Mouse (Mus musculus) fibroblast of lung, adult 2 months (primary cell): ENCODE results near the gene Spsb2.
"Not testable (repeated sequence)": the region's sequence is repeated elsewhere in the genome, so short reads cannot be mapped to it uniquely, and the experiment has no call there.

Source experiments
- DNase-seq: peaks from one replicate; pipeline ENCODE4 v3.0.0-alpha.2; 2011; ENCODE audit warnings: low read depth

The Spsb2 gene

DNA sequence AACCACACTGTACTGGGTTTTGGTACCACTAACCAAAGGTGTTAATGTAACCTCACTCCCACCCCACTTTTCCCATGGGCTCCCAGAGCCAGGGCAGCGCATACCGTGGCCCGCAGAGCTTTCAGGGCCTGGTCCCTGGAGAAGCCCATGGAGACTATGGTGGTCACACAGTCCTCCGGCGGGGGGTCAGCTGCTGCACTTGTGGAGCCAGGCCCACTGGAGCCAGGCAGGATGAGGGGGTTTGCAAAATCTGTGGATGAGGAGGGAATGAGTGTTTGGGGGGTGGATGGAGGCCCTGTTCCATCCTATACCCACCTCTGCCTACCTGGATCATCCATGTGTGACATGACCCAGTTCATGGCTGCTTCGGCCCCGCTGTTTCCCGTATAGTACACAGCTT, 9.1 kb downstream of the Spsb2 start:
- no peak for DNase-seq

DNA sequence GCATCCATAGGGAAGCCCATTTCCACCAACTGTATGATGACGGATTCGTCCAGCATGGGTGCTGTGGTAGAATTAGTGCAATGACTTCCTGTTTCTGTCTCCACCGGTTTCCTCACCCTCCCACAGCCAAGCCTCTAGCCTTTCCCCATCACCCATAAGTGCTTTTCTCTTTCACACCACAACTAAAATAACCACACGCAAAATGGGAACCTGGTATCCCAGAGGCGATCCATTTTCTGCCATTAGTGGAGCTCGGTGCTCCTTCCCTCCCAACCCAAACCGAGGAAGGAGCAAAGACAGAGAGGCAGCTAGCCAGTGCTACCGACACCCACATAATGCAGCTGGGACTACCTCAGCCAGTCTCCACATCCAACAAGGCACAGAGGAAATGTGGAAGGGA, 9.5 kb downstream of the Spsb2 start:
- no peak for DNase-seq

DNA sequence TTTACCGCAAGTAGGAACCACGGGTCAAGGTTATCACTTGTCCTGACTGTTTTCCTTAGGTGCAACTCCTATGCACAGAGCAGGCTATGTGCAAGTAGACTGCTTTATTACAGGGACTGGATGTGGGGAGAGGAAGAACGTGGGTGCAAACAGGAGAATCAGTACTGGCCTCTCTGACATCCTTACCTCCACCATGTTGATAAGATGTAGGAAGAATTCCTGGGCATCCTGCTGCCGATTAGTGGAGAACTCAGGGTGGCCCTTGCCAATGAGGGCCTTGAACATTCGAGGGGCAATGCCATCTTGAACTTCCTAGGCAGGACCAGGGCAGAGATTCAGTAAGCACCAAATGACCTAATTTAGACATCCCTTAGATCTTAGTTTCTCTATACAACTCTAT, 12.4 kb downstream of the Spsb2 start:
- no peak for DNase-seq

DNA sequence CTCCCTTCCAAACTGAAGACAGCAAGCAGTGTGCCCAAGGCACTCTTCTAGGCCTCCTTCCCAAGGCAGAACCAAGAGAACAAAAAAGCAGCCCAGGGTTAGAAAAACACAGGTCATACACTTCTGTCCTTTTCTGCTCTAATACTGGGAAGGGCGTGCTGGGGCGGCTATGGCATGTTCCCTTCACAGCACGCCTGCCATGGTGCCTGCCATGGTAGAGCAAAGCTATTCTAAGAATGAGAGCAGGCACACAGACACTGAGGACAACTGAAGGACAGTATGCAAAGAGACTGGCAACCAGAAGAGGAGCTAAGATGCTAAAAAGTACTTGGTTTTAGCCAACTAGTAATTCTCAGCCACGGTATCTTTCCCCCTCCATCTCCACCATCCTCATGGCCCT, 13.6 kb downstream of the Spsb2 start:
- no peak for DNase-seq

DNA sequence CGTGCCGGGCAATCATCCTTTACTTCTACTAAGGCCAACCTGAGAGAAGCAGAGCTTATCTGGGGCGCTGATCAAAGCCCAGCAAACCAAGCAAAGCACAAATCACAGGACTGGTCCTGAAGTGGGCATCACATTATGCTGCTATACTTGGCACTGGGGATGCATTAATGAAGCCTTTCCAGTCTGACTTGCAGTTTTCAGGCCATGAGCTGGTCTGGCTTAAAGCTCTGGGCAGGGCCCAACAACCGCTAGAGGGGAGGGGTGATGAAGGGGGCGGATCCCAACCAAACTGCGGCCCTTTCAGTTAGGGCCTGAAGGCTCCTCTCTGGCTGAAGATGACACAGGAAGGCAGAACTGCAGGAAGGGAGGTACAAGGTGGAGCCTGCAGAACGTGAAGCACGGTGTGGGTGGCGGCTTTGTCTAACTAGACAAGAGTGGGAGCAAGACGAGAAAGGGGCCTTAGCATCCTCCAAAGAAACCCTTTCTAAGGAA, 19.7 kb downstream of the Spsb2 start:
- no peak for DNase-seq

DNA sequence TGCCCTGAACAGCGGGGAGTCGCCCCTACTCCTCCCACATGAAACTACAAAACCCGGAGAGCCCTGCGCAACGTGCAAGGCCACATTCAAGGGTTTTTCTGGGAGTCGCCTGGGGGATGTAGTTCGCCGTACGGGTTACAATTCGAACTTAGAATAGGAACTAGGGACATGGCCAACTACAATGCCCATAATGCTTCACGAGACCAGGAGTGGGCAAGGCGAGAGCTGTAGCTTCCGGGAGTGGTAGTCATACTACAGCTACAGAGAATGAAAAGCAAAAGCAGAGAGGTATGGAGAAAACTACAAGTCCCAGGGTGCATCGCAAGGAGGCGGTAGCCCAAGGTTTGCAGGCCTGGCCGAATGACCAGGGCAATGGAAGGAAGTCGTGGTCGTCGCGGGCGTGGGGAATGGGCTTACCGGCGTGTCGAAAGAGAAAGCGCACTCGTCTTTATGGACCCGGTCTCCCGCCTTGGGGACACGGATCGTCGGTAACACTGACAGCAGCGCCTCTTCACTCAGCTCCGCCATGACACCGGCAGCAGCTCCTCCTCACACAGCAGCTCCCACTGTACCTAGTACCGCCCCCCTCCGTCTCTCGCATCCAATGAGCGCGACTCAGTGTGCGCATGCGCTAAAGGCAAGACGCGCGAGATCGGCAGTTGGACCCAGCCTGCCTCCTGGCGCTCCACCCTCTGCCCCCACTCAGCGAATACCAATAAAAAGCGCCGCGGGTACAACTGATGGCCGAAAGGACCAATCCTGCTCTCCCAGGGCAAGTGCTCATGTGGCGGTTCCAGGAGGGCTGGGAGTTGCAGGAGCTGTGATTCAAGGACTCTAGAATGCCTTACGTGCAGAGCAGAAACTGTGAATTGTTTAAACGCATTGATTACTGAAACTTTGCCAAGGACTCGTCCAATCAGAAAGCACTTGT, 20.7 kb downstream of the Spsb2 start, which contains the start of the genes Usp5 and Cdca3:
Usp5 (minus strand) TSS at position 617 of the 931 bp plus-strand sequence.
Cdca3 (plus strand) TSS at position 680 of the 931 bp plus-strand sequence.
- peak; percentile 100 for DNase-seq

DNA sequence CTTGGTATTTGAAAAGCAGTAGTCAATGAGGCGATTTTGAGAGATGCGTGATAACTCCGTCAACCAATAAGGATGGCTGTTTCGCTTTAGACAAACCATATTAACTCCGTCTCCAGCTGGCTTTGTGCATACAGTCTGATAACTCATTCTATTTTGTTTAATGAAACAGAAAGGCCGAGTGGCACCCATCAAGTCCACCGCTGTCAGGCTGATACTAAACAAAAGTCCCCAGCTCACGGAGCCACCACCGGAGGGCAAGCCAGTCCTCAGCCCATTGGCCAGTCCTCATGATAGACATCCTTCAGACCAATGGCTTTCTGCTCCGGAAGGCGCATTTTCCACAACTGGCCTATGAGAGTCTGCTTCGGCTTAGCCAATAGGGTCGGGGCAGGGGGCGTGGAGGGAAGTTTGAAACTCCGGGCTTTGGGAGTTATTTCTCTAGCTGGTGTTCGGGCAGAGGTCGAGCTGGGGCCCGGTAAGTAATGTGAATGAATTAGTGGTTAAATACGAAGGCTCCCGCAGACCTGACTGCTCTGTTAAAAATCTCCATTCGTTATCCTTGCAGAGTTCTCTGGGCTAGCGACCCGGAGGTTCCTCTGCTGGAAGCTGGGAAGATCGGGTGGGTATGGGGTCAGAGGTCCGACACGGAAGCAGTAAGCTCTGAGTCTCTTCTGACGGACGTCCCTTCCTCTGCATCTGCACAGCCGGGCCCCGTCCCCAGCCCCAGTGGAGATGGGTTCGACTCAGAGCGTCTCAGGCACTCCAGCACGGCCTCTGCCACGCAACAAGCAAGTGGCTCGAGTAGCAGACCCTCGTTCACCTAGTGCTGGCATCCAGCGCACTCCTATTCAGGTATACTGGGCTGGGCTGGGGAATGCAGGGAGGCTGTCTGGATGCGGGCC, 21.6 kb downstream of the Spsb2 start:
- peak; percentile 95 for DNase-seq

DNA sequence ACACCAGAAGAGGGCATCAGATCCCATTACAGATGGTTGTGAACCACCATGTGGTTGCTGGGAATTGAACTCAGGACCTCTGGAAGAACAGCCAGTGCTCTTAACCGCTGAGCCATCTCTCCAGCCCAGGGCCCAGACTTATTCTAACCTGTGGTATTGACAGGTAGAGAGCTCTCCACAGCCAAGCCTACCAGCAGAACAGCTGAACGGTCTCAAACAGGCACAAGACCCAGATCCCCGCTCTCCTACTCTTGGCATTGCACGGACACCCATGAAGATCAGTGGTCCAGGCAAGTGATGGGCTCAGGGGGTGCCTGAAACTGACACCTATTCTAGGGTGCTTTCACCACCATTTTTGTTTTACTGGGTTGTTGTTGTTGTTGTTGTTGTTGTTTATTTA, 22.7 kb downstream of the Spsb2 start:
- DNase-seq: not testable (repeated sequence)

DNA sequence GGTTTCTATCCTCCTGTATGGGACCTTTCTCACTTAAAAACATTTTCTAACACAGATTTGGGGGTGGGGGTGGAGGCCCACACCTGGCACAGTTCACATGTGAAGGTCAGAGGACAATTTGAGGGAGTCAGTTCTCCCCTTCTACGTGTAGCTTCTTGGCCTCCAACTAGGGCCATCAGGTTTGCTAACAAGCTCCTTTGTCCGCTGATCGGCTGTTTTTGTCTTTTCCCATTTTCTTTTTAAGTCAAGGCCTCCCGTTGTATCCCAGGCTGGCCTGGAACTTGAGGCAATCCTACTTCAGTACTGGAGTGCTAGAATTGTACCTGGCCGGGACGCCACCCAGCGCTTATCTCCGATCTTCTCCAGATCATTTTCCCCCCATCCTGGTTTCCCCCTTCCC, 23.2 kb downstream of the Spsb2 start:
- DNase-seq: no peak

DNA sequence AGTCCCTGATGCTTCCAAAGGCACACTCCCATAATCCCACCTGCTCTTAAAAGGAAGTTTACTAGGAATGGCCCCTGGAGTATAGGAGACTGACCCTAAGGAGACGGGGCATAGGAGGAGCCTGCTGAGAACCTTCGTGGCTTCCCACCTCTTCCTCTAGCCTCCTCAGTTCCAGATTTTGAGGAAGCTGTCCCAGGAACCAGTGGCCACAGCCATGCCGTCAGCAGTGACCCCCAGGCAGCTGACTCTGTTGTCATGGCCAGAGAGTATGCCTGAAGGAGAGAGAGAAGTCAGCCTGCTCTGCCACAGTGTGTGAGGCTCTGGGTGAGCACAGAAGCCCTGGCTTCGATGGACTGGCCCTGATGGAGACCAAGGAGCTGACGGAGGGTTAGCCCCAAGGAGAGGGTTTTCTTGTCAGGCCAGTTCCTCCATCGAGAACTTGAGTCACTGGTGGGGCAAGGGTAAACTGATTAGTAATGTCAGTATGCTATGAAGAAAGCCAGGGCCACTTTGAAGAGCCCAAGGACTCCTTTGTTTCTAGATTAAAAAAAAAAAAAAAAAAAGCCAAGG, 26.1 kb downstream of the Spsb2 start:
- DNase-seq: no peak

DNA sequence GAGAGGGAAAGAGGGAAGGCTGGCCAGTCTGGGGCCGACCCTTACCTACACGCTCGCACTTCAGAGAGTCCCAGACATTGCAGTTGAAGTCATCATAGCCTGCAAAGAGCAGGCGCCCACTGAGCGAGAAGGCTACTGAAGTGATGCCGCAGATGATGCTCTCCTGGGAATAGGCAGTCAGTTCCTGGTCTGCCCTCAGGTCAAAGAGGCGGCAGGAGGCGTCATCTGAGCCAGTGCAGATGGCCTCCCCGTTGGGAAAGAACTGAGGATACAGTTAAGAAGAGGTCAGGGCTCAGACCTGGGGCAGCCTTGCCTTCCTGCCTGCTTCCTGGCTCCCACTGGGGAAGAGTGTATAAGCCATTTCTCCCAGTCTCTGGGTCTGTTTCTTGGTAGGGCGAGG, 27.1 kb downstream of the Spsb2 start:
- no peak for DNase-seq

DNA sequence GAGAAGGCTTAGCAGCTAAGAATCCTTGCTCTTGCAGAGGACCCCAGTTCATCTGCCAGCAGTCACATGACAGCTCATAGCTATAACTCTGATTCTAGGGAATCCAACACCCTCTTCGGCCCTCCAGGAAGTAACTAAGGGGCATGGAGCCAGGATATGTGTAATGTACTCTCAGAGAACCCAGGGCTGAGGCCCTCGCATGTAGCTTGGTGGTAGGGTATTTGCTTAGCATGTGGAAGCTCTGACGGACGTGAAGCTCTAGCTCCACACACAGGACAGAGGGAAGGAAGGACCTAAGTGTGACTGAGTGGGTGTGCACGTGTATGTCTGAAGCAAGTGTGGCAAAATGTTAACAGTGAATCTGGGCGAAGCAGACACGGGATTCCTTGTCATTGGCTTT, 27.9 kb downstream of the Spsb2 start:
- DNase-seq: no peak

DNA sequence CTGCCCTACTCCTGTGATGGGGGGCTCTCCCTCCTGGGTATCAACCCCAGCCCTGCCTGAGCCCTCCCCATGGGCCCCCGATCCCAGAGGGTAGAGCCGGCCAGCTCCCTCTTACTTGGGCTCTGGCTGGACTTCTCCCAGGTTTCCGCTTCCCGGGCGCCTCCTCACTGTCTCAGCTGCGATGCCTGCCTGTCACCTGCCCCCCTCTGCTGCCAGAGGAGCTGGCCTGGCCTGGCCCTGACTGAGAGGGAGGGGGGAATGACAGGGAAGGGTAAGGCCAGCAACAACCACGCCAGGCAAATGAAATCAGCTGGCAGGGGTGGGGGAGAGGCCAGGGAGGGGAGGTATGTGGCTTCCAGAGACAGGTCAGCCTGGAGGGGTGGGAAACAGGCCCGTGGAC, 31.3 kb downstream of the Spsb2 start:
- no peak for DNase-seq

DNA sequence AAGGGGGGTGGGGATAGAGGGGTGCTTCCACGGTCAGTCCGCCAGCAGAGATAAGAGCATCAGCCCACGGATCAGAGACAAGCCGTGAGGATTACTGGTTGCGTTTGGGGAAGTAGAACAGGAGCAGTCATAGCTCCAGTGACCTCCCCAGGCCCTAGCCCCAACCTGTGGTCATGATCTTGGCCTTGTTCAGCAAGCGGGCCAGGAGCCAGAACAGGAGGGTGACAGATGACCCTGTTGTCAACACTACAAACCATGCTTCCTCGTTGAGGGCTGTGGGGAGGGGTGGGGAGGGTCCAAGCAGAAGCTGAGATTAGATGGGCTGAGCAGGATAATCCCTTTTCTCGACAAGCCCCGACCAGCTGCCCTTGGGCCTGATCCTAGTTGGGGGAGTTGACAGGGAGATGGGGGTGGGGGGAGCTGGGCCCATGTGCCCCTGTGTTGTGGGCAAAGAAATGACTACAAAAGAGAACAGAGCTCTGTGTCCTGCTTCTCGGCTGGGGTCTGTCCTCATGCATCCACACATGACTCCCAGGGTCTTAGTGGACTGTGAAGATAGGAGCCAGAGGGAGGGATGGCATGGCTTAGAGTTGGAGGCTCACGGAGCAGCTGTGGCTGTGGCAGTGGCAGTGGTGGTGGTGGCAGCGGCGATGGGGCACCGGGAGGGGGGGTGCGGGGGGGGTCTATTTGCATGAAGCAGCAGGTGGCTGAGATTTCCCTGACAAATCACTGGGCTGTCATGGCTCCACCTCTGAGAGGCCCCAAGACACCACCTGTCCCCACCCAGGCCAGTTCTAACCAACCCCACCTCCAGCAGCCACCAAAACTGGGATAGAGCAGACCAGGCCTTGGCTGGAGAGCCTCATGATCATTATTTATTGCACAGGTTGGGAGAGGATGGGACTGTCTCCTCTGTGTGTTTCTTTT, 32.0 kb downstream of the Spsb2 start, which contains the start of gene Gnb3:
Gnb3 (minus strand) TSS at position 35 of the 927 bp plus-strand sequence.
- DNase-seq: no peak

DNA sequence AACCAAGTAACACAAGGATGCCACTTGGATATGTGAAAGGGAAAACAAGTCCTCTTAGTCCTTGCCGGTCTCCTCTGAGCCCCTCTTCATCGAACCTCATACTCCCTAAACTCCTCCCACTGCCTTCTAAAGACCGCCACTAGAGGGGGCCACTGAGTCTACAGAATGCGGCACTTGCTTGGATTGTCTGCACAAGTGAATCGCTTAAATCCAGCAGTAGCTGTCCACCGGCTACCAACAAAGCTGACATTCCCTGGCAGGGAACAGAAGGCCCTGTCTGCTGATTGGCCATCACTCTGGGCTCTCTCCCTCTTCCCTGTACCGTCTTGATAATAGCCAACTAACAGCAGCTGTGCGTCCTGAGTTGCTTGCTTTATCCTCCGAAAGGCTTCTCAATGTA, 38.8 kb downstream of the Spsb2 start:
- peak; percentile 70 for DNase-seq

DNA sequence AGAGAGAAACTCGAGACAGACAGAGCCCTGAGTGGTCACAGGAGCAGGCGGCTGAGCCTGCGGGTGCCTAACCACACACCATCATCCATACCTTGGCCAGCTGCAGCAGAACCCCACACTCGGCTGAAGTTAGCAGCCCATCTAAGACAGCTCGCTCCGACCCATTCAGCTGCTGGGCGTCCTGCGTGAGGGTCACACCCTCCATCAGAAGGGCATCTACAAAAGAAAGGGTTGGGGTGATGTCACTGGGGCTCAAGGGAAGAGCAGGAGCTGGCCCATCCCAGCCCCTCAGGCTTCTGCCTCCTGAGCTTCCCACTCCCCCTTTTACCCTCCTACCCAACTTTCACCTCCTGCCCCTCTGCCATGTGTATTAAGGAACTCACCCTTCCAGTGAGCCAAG, 42.1 kb downstream of the Spsb2 start:
- DNase-seq: no peak

DNA sequence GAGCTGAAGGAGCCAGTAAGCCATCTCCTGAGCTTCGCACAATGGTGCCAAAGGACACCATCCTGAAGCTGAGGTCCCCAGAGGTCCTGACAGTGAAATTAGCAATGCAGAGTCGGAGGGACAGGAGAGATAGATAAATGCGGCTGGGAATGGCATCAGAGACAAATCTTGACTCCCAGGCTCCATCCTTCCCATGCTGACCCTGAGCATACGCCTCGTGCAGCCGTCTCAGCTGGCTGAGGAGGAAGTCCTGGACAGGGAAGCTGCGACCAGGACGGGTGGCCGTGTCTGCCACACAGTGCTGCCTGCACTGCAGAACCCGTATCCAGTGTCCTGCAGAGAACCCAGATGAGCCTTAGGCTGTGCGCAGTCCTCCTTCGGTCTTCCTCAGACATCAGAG, 46.2 kb downstream of the Spsb2 start:
- DNase-seq: no peak

DNA sequence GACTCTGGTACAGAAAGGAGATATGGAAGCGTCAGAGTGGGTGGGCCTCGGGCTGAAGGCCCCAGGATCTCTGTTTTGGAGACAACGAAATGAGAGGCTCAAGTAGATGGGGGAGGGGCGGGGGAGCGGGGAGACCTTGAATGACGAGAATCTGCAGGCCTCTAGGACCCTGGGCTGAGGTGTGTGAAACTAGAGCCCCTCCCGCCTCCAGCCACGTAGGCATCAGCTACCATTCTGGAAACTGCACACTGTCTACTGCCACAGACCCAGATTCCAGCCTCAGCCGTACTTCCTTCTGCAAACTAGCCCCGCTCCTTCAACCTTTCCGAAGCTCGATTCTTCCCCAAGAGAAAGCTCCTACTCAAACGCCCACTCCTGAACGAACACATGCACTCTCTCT, 47.9 kb downstream of the Spsb2 start:
- no peak for DNase-seq

DNA sequence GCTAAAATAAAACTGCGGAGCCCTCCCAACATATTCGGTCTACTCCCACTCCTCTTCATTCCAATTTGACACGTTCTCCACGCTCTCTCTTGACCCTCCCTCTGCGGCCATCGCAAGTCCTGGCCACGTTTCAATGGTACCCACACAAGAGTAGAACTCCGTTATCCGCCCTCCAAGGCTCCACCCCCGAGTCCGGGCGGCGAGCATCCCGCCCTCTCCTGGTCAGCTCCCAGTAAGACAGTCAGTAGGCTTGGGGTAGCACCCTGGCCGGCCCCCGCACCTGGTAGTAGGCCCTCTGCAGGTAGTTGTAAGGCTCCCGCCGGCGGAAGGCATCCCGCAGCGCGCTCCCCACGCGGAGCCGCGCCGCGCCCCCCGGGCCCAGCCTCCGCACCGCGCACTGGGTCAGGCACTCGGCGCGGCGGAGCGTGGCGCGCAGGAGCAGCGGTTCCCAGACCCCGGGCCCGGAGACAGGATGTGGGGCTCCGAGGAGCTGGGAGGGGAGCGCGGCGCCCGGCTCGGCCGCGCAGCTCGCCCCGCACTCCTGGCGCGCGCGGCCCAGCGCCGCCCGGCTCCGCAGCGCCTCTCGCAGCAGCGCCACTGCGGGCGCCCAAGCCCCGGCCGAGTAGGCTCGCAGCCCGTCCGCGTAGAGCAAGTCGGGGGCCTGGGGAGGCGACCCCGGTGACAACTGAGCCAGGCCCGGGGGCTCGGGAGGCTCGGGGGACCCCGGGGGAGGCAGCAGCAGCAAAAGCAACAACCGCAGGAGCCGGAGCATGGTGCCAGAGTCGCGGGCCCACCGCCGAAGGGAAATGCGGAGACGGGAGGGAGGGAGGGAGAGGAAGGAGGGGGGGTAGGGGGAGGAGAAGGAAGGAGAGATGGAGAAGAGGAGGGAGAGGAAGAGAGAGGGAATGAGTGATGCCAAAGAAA, 48.7 kb downstream of the Spsb2 start, which contains the start of gene P3h3:
P3h3 (minus strand) TSS at position 837 of the 924 bp plus-strand sequence.
- peak; percentile 68 for DNase-seq
